8 mouse cellular contexts compared by ENCODE assay signal in genomic region chr9:120011533-120011932, GRCm38 (mm10). TPM values are rescaled to one million over a fixed set of nuclear protein-coding genes. Genes with fewer than 3 reads are reported as not detected.
DNase-seq lines count a peak whose midpoint lies in the region; ATAC-seq and TF ChIP-seq lines count a peak whose summit lies in the region.

No protein-coding gene starts in this region.

- intact Hi-C loops in heart, postnatal 14 days (cut with DNase I), result loop anchor here (2.0 kb wide), 1 partner anchor 27 kb away; the partner anchor contains the start of gene Csrnp1

- H3K36me3 ChIP-seq in ES-Bruce4 (ENCODE audit: control insufficient read depth, insufficient read depth, low read length, poor library complexity, severe bottlenecking), result no peaks in the 10 kb centered on the region
- no peaks in the 10 kb centered on the region for H3K36me3 ChIP-seq in forebrain, embryonic 12.5 days (replicated peaks)
- H3K36me3 ChIP-seq in lung, embryonic 14.5 days (ENCODE audit: insufficient read depth), result no peaks in the 10 kb centered on the region

- peak overlapping the region; percentile 71 for H3K27ac ChIP-seq in ES-Bruce4 (ENCODE audit: insufficient read depth, low read length)
- peak overlapping the region; percentile 75 for H3K27ac ChIP-seq in forebrain, embryonic 12.5 days
- H3K27ac ChIP-seq in lung, embryonic 14.5 days (ENCODE audit: low read depth), result peak overlapping the region; percentile 66
- peak overlapping the region; percentile 77 for H3K27ac ChIP-seq in olfactory bulb, adult 2 months (ENCODE audit: insufficient read depth, low read depth, low read length)

- DNase-seq in brain, embryonic 14.5 days (ENCODE audit: low read depth), result peak; percentile 95
- peak; percentile 75 to 79 for DNase-seq in heart, postnatal 14 days
- DNase-seq in layer of hippocampus, adult 8-10 months (ENCODE audit: low spot score in 2 of 2), result peak; percentile 83 to 85
- DNase-seq in lung, embryonic 14.5 days, result peak; percentile 86
- peak; percentile 73 for DNase-seq in thymus, postnatal 14 days

- H3K4me1 ChIP-seq in ES-Bruce4 (ENCODE audit: control insufficient read depth, insufficient read depth, low read length), result peaks cover 2% of the 10 kb centered on the region
- peaks cover 16% of the 10 kb centered on the region for H3K4me1 ChIP-seq in forebrain, embryonic 12.5 days
- peaks cover 5% of the 10 kb centered on the region; the same call in 1 of the 2 replicates for H3K4me1 ChIP-seq in lung, embryonic 14.5 days (ENCODE audit: insufficient read depth)
- H3K4me1 ChIP-seq in olfactory bulb, adult 2 months (ENCODE audit: control insufficient read depth, insufficient read depth, low read length), result peaks cover 8% of the 10 kb centered on the region

- H3K4me2 ChIP-seq in forebrain, embryonic 12.5 days, result peak overlapping the region; percentile 83
- H3K4me2 ChIP-seq in lung, embryonic 14.5 days, result peak overlapping the region; percentile 86

- no peaks in the 10 kb centered on the region for H3K27me3 ChIP-seq in ES-Bruce4 (ENCODE audit: control insufficient read depth, insufficient read depth, low read length, poor library complexity, severe bottlenecking)
- peaks cover 23% of the 10 kb centered on the region; the same call in 1 of the 2 replicates for H3K27me3 ChIP-seq in forebrain, embryonic 12.5 days
- H3K27me3 ChIP-seq in lung, embryonic 14.5 days (ENCODE audit: insufficient read depth, low read length), result no peaks in the 10 kb centered on the region

- ATAC-seq in forebrain, embryonic 12.5 days (ENCODE audit: low FRiP score), result peak; percentile 67
- peak; percentile 60 for ATAC-seq in lung, embryonic 14.5 days (ENCODE audit: insufficient read depth)

- no peak for TF ChIP-seq CTCF in ES-Bruce4 (IDR thresholded peaks at IDR 0.05; ENCODE audit: low read depth, low read length)
- peak; percentile 74; the same call in 1 of the 2 replicates for TF ChIP-seq CTCF in brain, embryonic 14.5 days (IDR thresholded peaks at IDR 0.05; ENCODE audit: borderline replicate concordance, extremely low read depth, insufficient read depth, insufficient read length)
- peak; percentile 76 for TF ChIP-seq CTCF in lung, embryonic 14.5 days (IDR thresholded peaks at IDR 0.05; ENCODE audit: low read depth)
- no peak for TF ChIP-seq CTCF in olfactory bulb, adult 2 months (IDR thresholded peaks at IDR 0.05; ENCODE audit: insufficient read depth, low read depth, low read length)

- H3K9me3 ChIP-seq in ES-Bruce4 (replicated peaks; ENCODE audit: control insufficient read depth, insufficient read depth, low read length, poor library complexity, severe bottlenecking), result no peaks in the 10 kb centered on the region
- H3K9me3 ChIP-seq in forebrain, embryonic 12.5 days, result no peaks in the 10 kb centered on the region
- H3K9me3 ChIP-seq in lung, embryonic 14.5 days (ENCODE audit: low read depth, low read length), result no peaks in the 10 kb centered on the region

- peak overlapping the region; percentile 21; the same call in 1 of the 2 replicates for H3K4me3 ChIP-seq in ES-Bruce4 (ENCODE audit: low read depth, low read length)
- H3K4me3 ChIP-seq in forebrain, embryonic 12.5 days (replicated peaks), result peak overlapping the region; percentile 50
- peak overlapping the region; percentile 37 for H3K4me3 ChIP-seq in lung, embryonic 14.5 days (ENCODE audit: low read depth, low read length)
- peak overlapping the region; percentile 60 for H3K4me3 ChIP-seq in olfactory bulb, adult 2 months (ENCODE audit: insufficient read depth, low read depth, low read length)

- no peak for TF ChIP-seq POLR2A in ES-Bruce4 (IDR thresholded peaks at IDR 0.05; ENCODE audit: insufficient read depth, low read length)
- TF ChIP-seq POLR2A in brain, embryonic 14.5 days (IDR thresholded peaks at IDR 0.05; ENCODE audit: borderline replicate concordance, extremely low read depth, insufficient read depth, insufficient read length, poor library complexity, severe bottlenecking), result no peak
- TF ChIP-seq POLR2A in olfactory bulb, adult 2 months (IDR thresholded peaks at IDR 0.05; ENCODE audit: insufficient read depth, low read depth, low read length), result no peak

- H3K9ac ChIP-seq in ES-Bruce4 (ENCODE audit: low read depth, poor library complexity, severe bottlenecking), result no peak overlapping the region
- H3K9ac ChIP-seq in forebrain, embryonic 12.5 days, result peak overlapping the region; percentile 44
- no peak overlapping the region for H3K9ac ChIP-seq in lung, embryonic 14.5 days

- no peak for TF ChIP-seq EP300 in ES-Bruce4 (IDR thresholded peaks at IDR 0.05; ENCODE audit: insufficient read depth, low read depth, low read length)

- under 1% methylated on average over 10 of the region's 10 CpGs for whole genome bisulfite sequencing in forebrain, embryonic 12.5 days
- under 1% methylated on average over 10 of the region's 10 CpGs for WGBS in lung, embryonic 14.5 days
- WGBS in olfactory bulb, adult 2 months, result 0% methylated on average over 10 of the region's 10 CpGs

RNA-seq across cellular contexts. Expression of gene Xirp1, which starts 11.9 kb away (rescaled TPM):
- polyA plus RNA-seq in ES-Bruce4 (2011; ENCODE audit: insufficient read depth, insufficient read length, low read depth, missing spikeins), result not detected in 2 replicates
- 0.01 TPM in 1 of 2 replicates, not detected in the other for polyA plus RNA-seq in brain, embryonic 14.5 days (2012; rRNA removed)
- 0.04 TPM in 1 of 2 replicates, not detected in the other for polyA plus RNA-seq in forebrain, embryonic 12.5 days (2016; fragmentation: Nextera tagmentation; extraction: Ambion mirVana)
- 100 to 1,000 TPM; 105 to 114 TPM for total RNA-seq in heart, postnatal 14 days (2021)
- under 1 TPM; 0.06 to 0.25 (median 0.10) TPM for total RNA-seq in layer of hippocampus, adult 8-10 months (2022)
- 0.07 and 0.87 TPM in 2 replicates for polyA plus RNA-seq in lung, embryonic 14.5 days (2014; fragmentation: Nextera tagmentation; extraction: Ambion mirVana)
- not detected in 2 replicates for polyA plus RNA-seq in olfactory bulb, adult 2 months (2012; ENCODE audit: insufficient read depth, insufficient read length, low replicate concordance, missing spikeins)

RNA-seq across cellular contexts. Expression of gene Csrnp1, which starts 27.1 kb away (rescaled TPM):
- polyA plus RNA-seq in ES-Bruce4 (2011; ENCODE audit: insufficient read depth, insufficient read length, low read depth, missing spikeins), result 28.4 and 39.7 TPM in 2 replicates
- polyA plus RNA-seq in brain, embryonic 14.5 days (2012; rRNA removed), result 3.4 and 4.9 TPM in 2 replicates
- 1.7 and 2.2 TPM in 2 replicates for polyA plus RNA-seq in forebrain, embryonic 12.5 days (2016; fragmentation: Nextera tagmentation; extraction: Ambion mirVana)
- 10 to 100 TPM; 15.8 to 21.4 TPM for total RNA-seq in heart, postnatal 14 days (2021)
- 10 to 100 TPM; 12.1 to 24.1 (median 14.6) TPM for total RNA-seq in layer of hippocampus, adult 8-10 months (2022)
- 2.2 and 2.7 TPM in 2 replicates for polyA plus RNA-seq in lung, embryonic 14.5 days (2014; fragmentation: Nextera tagmentation; extraction: Ambion mirVana)
- not detected in 2 replicates for polyA plus RNA-seq in olfactory bulb, adult 2 months (2012; ENCODE audit: insufficient read depth, insufficient read length, low replicate concordance, missing spikeins)

RNA-seq across cellular contexts. Expression of gene Cx3cr1, which starts 58.1 kb away (rescaled TPM):
- not detected in 2 replicates for polyA plus RNA-seq in ES-Bruce4 (2011; ENCODE audit: insufficient read depth, insufficient read length, low read depth, missing spikeins)
- polyA plus RNA-seq in brain, embryonic 14.5 days (2012; rRNA removed), result 4.4 and 6.4 TPM in 2 replicates
- polyA plus RNA-seq in forebrain, embryonic 12.5 days (2016; fragmentation: Nextera tagmentation; extraction: Ambion mirVana), result 5.1 TPM in 2 replicates
- total RNA-seq in heart, postnatal 14 days (2021), result 1 to 10 TPM; 3.4 TPM
- 100 to 1,000 TPM in 2 of 4 experiments, 10 to 100 TPM in 2; 28.2 to 108 (median 66.4) TPM for total RNA-seq in layer of hippocampus, adult 8-10 months (2022)
- polyA plus RNA-seq in lung, embryonic 14.5 days (2014; fragmentation: Nextera tagmentation; extraction: Ambion mirVana), result 8.7 and 9.7 TPM in 2 replicates
- polyA plus RNA-seq in olfactory bulb, adult 2 months (2012; ENCODE audit: insufficient read depth, insufficient read length, low replicate concordance, missing spikeins), result not detected in 2 replicates

Comparison
In these comparisons a context has a peak if more than half of its experiments do, and no peak if none do; other contexts are left out.
1. Peak in every context shown above with its lines: DNase-seq, ATAC-seq, H3K4me3 ChIP-seq and H3K27ac ChIP-seq.
2. CTCF ChIP-seq: peak in brain, embryonic 14.5 days (single experiment) and lung, embryonic 14.5 days (single experiment); none in ES-Bruce4 (single experiment) and olfactory bulb, adult 2 months (single experiment).